Mouse (Mus musculus) lung, postnatal 4 days (tissue): ENCODE data around the gene Ttc3.

Source experiments
- DNase-seq, 2 experiments: peaks; one replicate each; pipeline ENCODE4 v3.0.0; 2021

Gene Ttc3

DNA sequence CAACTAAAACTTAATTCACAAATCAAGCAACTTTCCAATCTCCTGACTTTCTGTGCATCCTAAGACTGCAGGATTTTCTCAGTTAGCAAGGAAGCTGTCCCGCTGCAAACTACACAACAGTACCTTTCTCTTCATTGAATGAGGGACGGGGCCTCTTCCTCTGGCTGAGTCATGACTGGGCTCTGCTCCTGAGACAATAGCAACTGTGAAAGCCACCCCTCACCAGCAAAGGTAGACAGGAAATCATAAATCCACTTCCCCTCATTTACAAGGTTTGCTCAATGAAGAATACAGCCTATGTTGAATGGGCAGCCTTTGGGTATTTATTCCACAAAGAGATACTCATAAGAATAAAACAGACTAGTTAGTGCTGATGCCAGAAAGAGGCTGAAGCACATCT is 139.6 kb downstream of the Ttc3 start:
- DNase-seq = no peak

DNA sequence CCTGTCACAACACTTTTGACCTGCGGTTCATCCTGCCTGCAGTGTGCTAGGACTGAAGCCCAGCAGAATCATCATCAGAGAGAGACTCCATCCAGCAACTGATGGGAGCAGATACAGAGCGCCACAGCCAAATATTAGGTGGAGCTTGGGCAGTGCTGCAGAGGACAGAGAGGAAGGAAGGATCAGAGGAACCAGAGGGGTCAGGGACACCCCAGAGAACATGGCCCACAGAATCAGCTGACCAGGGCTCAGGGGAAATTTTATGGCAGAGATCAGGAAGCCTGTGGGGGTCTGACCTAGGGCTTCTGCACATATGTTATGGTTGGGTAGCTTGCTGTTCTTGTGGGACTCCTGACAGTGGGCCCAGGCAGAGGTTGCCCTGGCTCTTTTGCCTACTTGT is 147.2 kb downstream of the Ttc3 start:
- no peak for DNase-seq
